Mouse (Mus musculus): ENCODE measurements around the gene Tmem252. TPM values are rescaled to one million over a fixed set of nuclear protein-coding genes. Genes with fewer than 3 reads are reported as not detected.
A peak's percentile ranks its signal among the peaks of the same experiment; 100 is the strongest.
"Not testable (repeated sequence)": the region's sequence is repeated elsewhere in the genome, so short reads cannot be mapped to it uniquely, and the experiment has no call there.

The Tmem252 gene
- total RNA-seq, 2 experiments from 2014 or later, result 0.16 to 0.33 TPM

DNA sequence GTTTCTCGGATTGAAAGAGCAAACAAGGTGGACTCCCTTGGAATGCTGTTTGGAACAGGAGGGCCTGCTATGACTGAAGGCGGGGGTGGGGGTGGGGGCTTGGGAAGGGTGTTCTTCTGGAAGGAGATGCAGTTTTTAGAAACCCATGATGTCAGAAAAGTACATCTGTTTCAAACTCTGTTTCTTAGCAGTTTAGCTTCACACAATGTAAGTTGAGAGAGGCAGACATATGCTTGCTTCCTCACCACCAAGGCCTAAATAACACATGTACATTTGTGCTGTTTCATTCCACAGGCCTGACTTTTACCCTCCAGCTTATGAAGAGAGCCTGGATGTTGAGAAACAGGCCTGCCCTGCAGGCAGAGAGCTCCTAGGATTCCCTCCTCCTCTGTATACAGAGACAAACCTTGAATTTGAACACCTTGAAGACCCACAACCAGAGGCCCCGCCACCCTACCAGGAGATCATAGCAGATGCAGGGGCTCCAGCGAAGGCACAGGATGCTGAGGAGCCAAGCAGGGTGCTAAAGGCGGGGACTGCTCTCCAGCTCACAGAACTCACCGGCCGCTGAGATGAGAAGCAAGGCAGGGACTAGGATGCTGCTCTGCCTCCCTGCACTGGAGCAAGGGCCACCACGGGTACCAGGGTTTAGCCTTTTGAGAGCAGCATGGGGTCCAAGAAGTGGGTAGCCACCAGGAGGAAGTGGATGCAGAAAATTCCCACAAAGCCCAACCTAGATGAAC, 3.6 kb downstream of the Tmem252 start:
- DNase-seq (ENCODE audit: low spot score in 2 of 2), result peak in 1 of 2 experiments; percentile 13

DNA sequence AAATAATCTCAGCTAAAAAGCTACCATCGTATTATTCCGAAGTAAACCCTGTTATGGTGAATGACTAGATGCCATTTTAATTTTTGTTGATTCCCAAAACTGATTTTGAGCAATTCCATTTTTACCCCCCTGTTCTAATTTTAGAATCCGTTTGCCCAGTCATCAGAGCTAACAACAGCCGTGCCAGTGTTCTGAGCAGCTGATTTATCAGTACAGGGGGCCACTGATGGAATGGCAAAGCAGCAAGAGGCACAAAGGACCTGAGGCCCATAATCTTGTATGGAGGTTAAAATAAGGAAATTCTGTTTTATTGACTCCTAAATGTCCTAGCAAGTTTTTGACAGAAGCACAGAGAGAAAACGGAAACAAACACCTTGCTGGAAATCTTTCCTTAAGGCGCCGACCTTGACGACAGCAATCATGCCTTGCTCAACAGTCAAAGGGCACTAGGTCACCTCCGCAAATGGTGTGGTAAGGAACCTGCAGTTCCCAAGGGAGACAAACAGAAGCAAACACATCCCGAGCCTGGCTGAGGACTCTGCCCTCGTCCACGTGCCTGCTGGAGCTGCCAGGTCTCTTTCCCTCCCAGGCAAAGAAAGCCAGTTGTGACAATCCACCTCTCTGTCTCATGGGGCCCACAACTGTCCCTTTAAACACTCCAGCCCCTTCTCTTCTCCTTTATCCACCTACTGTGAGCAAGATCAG, 9.4 kb downstream of the Tmem252 start:
- no peak for DNase-seq (ENCODE audit: low spot score in 2 of 2)

DNA sequence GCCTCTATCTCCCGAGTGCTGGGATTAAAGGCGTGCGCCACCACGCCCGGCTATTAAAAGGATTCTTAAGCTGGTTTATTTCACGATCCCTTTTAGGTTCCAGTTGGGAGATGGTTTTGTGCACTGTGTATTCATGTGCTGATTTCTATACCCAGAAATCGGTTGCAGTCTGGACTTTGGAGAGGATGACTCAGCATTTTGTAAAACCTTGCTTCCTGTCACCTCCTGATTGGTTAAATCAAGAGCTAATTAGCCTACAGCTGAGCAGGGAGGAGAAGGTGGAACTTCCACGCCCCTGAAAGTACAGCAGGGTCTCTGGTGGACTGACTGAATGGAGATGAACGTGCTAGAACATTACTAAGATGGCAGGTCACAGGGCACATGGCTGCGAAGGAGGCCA, 12.6 kb downstream of the Tmem252 start:
- no peak for DNase-seq (ENCODE audit: low spot score in 2 of 2)

DNA sequence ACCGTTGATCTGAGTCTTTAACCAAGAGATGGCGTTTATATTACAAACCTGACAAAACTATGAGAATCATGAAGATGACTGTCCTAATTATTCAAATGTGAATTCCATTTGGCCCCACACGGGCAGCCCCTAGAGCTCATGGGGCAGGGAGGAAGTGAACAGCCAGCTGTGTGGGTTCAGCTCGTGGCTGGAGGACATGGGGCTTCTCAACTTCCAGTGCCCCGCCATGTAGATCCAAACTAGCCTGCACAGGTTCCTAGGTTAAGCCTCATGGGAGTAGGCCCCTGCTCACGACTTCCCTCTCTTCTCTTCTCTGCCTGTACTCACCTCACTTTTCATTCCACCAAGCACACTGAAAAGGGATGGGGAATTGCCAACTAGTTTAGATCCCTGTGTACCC, 14.5 kb downstream of the Tmem252 start:
- DNase-seq (ENCODE audit: low spot score in 2 of 2), result no peak

DNA sequence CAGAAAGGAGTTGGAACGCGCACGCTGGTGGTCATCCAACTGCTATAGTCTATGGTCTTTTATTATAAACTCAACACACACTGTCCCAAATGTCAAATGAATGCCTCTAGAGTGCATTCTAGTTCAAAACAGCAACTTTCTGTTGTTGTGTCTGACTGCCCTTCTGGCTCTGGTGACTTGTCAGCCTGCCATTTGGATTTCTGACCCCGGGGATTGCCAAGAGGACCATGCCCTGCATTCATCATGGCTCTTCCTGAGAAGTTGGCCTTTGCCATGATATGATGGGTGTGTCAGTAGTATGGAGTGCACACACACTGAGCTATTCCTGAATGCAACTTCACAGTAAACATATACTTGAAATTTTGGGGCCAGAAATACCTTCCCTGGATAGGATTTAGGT, 15.7 kb downstream of the Tmem252 start:
- DNase-seq (ENCODE audit: low spot score in 2 of 2), result no peak

DNA sequence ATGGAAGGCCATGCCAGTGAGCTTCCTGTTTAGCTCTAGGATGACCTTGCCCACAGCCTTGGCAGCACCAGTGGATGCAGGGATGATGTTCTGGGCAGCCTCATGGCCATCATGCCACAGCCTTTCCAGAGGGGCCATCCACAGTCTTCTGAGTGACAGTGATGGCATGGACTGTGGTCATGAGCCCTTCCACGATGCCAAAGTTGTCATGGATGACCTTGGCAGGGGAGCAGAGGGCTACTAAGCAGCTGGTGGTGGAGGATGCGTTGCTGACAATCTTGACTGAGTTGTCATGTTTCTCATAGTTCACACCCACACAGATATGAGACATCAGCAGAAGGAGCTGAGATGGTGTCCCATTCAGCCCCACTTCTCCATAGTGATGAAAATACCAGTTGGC, 18.9 kb downstream of the Tmem252 start:
- DNase-seq (ENCODE audit: low spot score in 2 of 2), result no peak

DNA sequence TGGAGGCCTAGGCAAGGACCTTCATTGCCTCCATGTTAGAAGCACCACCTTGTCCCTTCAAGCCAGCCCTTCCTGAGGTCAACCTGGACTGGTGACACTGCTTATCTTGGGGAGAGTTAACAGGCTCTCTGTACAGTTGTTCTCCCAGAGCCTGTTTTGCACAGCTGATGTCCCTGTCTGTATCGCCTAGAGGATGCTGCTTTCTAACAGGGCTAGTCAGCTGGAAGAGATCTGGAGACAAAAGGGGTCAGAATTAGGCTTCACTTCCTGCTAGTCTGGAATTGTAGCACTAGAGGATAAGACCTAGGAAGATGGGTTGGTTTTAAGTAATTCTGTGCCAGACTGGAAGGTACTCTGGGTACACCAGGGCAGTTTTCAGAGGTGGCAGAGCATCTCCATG, 24.1 kb downstream of the Tmem252 start:
- DNase-seq (ENCODE audit: low spot score in 2 of 2), result no peak

DNA sequence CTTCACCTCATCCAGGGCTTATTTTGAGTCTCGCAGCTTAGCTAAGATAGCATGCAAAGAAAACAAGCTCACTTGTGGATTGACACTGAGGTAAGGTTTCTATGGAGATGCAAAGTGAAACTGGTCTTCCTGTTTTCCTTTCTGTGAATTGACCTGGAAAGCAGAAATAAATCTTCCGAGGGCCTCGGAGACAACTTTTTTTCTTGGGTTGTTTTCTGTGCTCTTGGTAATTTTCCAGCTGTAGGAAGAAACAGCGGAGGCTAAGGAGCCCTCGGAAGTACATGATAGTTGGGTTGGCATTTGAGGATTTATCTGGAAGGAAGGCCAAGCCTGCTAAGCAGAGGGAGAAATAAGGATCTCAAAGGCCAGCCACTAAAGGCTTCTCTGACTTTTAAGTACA, 24.8 kb downstream of the Tmem252 start:
- no peak for DNase-seq (ENCODE audit: low spot score in 2 of 2)

DNA sequence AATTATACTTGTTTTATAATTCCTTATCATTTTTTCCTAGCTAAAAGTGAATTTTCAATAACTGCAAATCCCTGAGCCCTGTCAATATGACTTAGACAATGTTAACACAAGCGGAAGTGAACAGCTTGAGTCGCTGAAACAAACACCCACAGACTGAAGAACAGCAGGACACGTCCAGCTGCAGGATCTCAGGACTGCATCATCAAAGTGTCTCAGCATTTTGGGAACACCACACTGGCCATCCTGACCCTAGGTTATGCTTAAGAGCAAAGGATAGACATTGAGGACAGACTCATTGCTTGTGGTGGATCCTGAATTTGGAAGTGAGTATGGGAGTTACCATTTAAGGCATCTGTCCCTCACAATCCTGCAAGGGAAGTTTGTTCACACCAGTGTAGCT, 25.4 kb downstream of the Tmem252 start:
- no peak for DNase-seq (ENCODE audit: low spot score in 2 of 2)

DNA sequence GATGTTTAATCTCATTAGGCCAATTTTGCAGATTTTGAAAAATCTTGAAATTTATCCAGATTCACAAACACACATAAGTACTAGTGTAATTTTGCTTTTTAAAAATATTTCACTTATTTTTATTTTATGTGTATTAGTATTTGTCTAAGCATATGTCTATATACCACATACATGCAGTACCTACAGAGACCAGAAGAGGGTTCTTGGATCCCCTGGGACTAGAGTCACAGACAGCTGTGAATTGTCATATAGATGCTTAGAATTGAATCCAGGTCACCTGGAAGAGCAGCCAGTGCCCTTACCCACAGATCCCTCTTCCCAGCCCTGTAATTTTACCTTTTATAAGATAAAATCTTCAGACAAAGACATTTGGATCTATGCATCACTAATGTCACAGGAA, 26.1 kb downstream of the Tmem252 start:
- no peak for DNase-seq (ENCODE audit: low spot score in 2 of 2)

DNA sequence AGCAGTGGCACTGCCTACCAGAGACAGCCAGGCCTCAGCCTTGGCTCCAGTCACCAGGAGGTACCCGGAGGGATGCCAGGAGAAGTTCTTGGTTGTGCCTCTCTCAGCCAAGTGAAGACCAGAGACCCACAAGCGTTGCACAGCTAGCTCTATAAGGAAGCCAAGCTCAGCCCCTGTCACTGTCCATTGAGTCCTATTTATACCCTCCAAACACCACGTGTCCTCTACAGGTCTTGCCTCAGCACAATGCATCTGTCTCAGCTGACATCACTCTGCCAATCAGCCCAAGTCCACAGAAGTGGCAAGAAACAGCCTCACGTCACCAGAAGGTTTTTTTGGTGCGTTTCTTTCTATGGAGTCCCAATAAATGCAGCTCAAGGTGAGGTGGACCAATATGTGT, 26.9 kb downstream of the Tmem252 start:
- DNase-seq (ENCODE audit: low spot score in 2 of 2), result no peak

DNA sequence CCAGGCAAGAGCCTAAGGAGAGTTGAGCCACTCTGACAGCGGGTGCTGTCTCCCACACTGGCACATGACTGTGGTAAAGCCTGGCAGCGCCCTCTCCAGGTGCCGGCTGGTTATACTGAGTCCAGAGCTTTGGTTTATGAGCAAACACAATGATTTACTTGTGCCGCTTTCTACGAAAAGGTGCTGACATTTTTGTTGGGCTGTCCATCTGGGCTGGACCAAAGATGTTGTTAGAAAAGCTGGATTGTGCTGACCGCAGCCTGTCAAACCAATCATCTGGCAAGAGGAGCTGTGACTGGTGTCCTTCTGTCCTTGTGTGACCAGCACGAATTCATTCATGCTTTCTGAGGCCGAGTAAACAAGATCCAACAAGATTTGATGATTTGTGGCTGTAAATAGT, 27.9 kb downstream of the Tmem252 start:
- DNase-seq (ENCODE audit: low spot score in 2 of 2), result no peak

DNA sequence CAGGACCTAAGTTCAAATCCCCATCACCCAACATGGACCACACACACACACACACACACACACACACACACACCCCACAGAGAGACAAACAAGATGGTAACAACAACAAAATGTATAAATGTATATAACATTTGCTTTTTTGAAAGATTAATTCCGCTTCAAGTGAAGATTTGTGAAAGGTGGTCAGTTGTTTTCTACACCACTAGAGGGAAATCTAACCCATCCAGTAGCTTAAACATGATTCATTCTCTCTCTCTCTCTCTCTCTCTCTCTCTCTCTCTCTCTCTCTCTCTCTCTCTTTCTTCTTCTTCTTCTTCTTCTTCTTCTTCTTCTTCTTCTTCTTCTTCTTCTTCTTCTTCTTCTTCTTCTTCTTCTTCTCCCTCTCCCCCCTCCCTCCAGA, 29.4 kb downstream of the Tmem252 start:
- DNase-seq (ENCODE audit: low spot score in 2 of 2), result not testable (repeated sequence)

DNA sequence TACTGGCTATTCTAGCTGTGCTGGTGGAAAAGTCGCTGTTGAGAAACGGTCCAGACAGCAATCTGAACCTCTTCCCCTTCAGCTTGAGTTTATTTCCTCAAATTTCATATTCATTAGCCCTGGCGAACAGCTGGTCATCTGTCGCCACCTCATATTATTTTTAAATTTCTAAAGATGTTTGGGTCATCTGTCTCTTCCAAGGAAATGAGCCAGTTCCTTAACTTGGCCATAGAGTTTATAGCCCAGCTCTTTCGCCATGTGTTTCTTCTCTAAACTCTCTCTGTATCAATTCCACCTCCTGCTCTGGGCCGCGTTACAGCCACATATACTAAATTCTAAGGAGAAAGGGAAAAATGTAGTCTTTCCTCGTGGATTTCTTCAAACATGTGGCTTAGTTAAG, 29.9 kb downstream of the Tmem252 start:
- no peak for DNase-seq (ENCODE audit: low spot score in 2 of 2)

DNA sequence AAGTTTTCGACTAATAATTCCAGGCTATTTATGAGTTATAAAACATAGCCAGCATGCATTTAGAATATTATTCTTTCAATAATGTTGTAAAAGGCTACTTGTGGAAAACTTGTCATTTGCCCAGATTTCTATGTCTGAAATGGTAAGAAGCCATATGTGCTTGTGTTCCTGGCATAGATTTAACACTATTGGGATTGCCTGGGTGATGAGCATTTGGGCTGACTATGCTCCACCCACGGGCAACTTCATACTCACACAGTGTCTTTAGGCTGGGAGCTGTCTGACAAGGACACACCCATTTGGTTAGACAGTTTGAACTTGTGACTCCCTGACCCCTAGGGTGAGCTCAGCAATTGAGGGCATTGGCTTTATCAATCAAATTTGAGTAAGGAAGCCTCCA, 30.5 kb downstream of the Tmem252 start:
- no peak for DNase-seq (ENCODE audit: low spot score in 2 of 2)

DNA sequence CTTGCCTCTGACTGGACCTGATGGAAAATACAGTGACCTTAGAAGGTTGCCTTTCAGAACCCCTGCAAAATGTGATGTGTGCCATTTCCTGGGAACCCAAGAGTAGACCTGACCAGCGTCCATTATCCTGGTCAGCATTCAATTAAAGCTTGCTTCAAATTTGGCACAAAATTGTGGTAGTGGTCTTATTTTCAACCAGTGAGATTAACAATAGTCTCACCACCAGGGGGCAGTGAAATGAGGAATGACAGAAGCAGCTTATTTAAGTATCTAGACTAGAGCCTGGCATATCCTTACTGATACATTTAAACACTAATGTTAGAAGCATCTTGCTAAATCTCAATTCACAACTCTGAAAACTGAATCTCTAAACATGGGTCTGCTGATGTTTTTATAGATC, 31.6 kb downstream of the Tmem252 start:
- peak in 1 of 2 experiments; percentile 24 for DNase-seq (ENCODE audit: low spot score in 2 of 2)

DNA sequence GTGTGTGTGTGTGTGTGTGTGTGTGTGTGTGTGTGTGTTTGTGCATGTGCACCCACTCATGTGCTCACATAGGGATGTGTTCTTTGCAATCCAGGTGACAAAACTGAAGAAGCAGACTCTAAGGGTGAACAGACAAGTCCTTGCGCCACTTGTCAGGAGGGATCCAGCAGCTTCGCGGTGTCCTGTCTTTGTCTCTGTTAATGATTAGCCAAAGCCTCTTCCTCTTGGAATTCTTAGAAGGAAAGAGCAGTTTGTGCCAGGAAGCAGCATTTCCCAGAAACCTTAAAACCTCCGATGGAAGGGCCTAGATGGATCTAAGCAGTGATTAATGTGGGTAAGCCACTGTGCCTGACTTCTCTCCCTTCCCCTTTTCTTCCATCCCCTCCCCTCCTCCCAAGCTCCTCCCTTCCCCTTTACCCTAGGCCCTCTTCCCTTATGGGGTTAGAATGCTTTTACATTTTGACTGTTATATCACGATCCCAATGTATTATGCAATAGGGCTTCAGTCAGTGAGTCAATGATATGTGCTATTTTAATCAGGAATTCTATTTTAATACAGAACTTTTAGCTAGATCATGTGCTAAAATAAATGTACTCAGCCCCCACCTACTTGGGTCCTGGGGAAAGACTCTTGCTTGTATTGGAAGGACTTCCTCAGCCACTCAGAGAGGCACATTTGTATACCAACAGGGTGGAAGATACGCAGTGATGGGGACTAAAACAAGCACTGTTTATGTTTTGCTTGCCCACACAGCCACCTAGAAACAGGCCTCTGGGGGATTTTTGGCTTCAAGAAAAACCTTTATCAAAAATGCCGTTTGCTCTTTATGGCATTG, 33.5 kb downstream of the Tmem252 start:
- DNase-seq (ENCODE audit: low spot score in 2 of 2), result no peak

DNA sequence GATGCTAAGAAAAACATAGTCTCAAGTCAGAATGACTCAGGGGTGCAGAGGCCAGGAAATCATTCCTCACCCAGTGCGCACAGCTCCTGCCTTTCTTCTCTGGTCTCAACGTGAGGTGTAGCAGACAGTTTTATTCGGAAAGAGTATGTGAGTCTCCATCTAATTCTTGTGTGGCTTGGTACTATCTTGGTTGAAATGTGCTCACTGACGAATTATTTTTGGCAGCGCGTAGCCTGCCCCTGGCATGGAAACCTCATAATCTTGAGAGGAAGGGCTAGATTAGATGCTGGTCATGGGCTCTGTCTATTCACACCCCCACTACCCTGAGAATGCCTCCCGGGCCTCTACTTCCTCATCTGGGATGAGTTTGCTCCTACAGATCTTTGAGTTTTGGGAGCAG, 34.2 kb downstream of the Tmem252 start:
- no peak for DNase-seq (ENCODE audit: low spot score in 2 of 2)

DNA sequence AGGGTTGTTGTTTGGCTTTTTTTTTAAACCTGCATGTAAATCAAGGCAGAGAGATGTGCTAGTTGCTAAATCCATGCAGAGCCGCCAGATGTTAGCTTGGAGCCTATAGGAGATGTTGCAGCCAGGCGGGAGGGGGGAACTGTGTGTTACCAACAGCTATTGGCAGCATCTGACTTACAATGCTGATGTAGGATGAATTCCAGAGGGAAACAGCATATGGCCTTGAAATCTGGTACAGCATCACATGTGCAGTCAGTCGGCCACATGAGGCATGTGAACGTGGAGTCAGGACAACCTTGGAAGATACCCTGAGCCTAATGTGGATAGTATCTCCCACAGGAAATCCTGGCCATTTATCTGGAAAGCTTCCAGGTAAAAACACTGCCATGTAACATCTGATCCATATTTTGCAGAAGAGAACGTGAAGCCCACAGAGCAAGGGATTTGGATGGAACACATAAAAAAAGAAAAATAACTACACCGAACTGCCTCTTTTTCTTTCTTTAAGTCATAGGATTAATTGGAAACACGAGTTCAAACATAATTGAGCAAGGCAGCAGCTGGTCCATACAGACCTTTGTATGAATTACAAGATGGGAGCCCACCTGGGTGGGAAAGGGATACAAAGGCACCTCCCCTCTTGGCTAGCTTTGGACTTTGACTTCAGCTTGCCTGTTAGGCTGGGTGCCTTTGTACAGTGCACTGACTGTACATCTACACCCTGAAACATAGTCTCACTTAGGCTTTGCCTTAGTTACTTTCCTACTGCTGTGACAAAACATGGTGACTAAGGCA, 42.7 kb downstream of the Tmem252 start:
- DNase-seq (ENCODE audit: low spot score in 2 of 2), result peak; percentile 10 to 26

DNA sequence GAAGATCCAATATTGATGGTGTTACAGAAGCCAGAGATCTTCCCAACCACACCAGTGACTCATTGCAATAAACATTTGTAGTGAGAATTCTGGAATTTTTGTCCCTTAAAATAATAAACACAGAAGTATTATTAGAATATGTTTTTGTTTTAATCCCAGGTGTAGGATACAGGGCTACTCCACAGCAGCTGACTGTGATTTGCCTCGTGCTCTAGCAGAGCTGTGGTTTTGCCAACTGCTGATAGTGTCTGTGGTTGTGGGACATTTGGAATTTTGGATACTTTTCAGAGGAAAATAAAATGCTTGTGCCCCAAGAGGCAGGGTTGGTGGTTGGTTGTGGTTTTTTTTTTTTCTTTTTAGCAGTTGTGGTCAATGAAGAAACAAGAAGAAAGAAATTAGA, 44.2 kb downstream of the Tmem252 start:
- DNase-seq (ENCODE audit: low spot score in 2 of 2), result no peak

DNA sequence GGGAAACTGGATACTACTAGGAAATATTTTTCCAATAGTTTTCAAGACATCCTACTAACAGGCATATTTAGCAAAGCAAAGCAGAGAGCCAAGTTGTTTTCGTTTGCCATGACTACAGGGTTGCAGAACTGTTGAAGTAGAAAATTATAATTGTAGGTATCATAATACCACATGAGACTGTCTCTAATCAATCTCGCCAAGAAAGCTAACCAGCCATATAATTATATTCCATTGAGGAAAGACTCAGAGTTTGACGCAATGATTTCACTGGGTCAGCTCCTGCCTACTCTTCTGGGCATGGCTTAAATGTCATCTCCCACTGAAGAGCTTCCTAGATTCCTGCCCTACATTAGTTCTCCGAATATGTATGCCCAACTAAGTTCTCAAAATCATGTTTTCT, 45.7 kb downstream of the Tmem252 start:
- no peak for DNase-seq (ENCODE audit: low spot score in 2 of 2)

Data from left cerebral cortex, adult 18-20 months (tissue).